Mouse (Mus musculus): ENCODE measurements at regions not wholly inside any gene's neighbourhood (a gene's known extent, or its start where the extent isn't known, plus 50 kb on each side); places are given as distances from the start of the nearest gene placed in this dataset.

- TF ChIP-seq CTCF (IDR thresholded peaks at IDR 0.05; ENCODE audit: extremely low read depth, insufficient read depth, low read length) (0 out of 2 replicates have a peak, but pooled peaks have one; percentile 10), POLR2A (IDR thresholded peaks at IDR 0.05; ENCODE audit: extremely low read depth, insufficient read depth, low read length) (no peak)
These were observed 54.5 kb upstream of the Mafb start for GRCm38 (mm10) chr2:160421216-160421911.

Data from cortical plate, adult 2 months (tissue).